Mouse (Mus musculus) MEL (cell line): ENCODE data around the gene Cdk20. TPM values are rescaled to one million over a fixed set of nuclear protein-coding genes. Genes with fewer than 3 reads are reported as not detected.

Experiments
- DNase-seq: peaks from one replicate; pipeline ENCODE4 v3.0.0; 2011; ENCODE audit warnings: low read depth, low spot score
- H3K27ac ChIP-seq: 2 replicates; pipeline ENCODE4 v1.5.1; 2012; ENCODE audit warnings: low read depth, mild to moderate bottlenecking, control low read depth, low read length, moderate library complexity; ENCODE audit not compliant: control insufficient read depth
- H3K27me3 ChIP-seq, 2 experiments: fragments of 150-350 bp in 1 of 2; sonication (generic) in 1 of 2; 2 replicates each; pipeline ENCODE4 v1.6.1; 2012; ENCODE audit warnings: low read length in 2 of 2, mild to moderate bottlenecking in 2 of 2, improper control_type of control experiment in 1 of 2, moderate library complexity in 1 of 2; ENCODE audit not compliant: insufficient read depth in 2 of 2, control insufficient read depth in 1 of 2
- H3K36me3 ChIP-seq, 2 experiments: 2 replicates each; pipeline ENCODE4 v1.6.1; 2012 to 2014; ENCODE audit warnings: low read length in 2 of 2, improper control_type of control experiment in 1 of 2, inconsistent platforms in 1 of 2, mild to moderate bottlenecking in 1 of 2; ENCODE audit not compliant: insufficient read depth in 2 of 2, control insufficient read depth in 1 of 2
- H3K4me1 ChIP-seq, 2 experiments: fragments of 150-350 bp in 1 of 2; sonication (generic) in 1 of 2; 2 replicates each; pipeline ENCODE4 v1.6.1; 2012; ENCODE audit warnings: low read length in 2 of 2, improper control_type of control experiment in 1 of 2, mild to moderate bottlenecking in 1 of 2; ENCODE audit not compliant: insufficient read depth in 2 of 2, control insufficient read depth in 1 of 2
- H3K4me3 ChIP-seq, 2 experiments: fragments of 150-350 bp in 1 of 2; sonication (generic) in 1 of 2; 2 replicates each; pipeline ENCODE4 v1.5.1; 2012; ENCODE audit warnings: low read depth in 2 of 2, low read length in 2 of 2, mild to moderate bottlenecking in 2 of 2, moderate library complexity in 2 of 2, control low read depth in 1 of 2, improper control_type of control experiment in 1 of 2; ENCODE audit not compliant: control insufficient read depth in 1 of 2, insufficient read depth in 1 of 2
- H3K79me2 ChIP-seq: 2 replicates; pipeline ENCODE4 v1.6.1; 2012; ENCODE audit warnings: mild to moderate bottlenecking, low read length, moderate library complexity; ENCODE audit not compliant: control insufficient read depth, poor library complexity, insufficient read depth
- H3K9ac ChIP-seq: 2 replicates; pipeline ENCODE4 v1.6.1; 2012; ENCODE audit warnings: low read depth, mild to moderate bottlenecking, control low read depth, low read length, moderate library complexity; ENCODE audit not compliant: control insufficient read depth, poor library complexity, severe bottlenecking
- H3K9me3 ChIP-seq: fragments of 150-350 bp; sonication (generic); replicated peaks from 2 replicates; pipeline ENCODE4 v1.6.1; 2012; ENCODE audit warnings: mild to moderate bottlenecking, low read length, improper control_type of control experiment, moderate library complexity; ENCODE audit not compliant: insufficient read depth
- BHLHE40 ChIP-seq: IDR thresholded peaks from 2 replicates; pipeline ENCODE4 v1.6.1; 2012; ENCODE audit warnings: low read depth, mild to moderate bottlenecking, inconsistent platforms, low read length, improper control_type of control experiment, borderline replicate concordance
- CHD1 ChIP-seq: IDR thresholded peaks from 2 replicates; pipeline ENCODE4 v1.6.1; 2012; ENCODE audit warnings: low read depth, mild to moderate bottlenecking, inconsistent platforms, low read length, improper control_type of control experiment
- CHD2 ChIP-seq: IDR thresholded peaks from 2 replicates; pipeline ENCODE4 v1.6.1; 2011; ENCODE audit warnings: low read length, improper control_type of control experiment
- CTCF ChIP-seq, 3 experiments: IDR thresholded peaks in 2 of 3; conservative IDR thresholded peaks in 1 of 3; 2 replicates each; pipeline ENCODE4 v1.5.1; 2011 to 2012; ENCODE audit warnings: low read length in 3 of 3, low read depth in 2 of 3, mild to moderate bottlenecking in 2 of 3, improper control_type of control experiment in 1 of 3, inconsistent platforms in 1 of 3, mixed read lengths in 1 of 3, moderate library complexity in 1 of 3; ENCODE audit not compliant: control insufficient read depth in 1 of 3, insufficient read depth in 1 of 3, poor library complexity in 1 of 3, severe bottlenecking in 1 of 3
- E2F4 ChIP-seq: IDR thresholded peaks from 2 replicates; pipeline ENCODE4 v1.6.1; 2011; ENCODE audit warnings: low read depth, low read length, improper control_type of control experiment, borderline replicate concordance
- ELF1 ChIP-seq: IDR thresholded peaks from 2 replicates; pipeline ENCODE4 v1.6.1; 2014; ENCODE audit warnings: low read depth, mild to moderate bottlenecking, inconsistent platforms, low read length, improper control_type of control experiment, moderate library complexity
- EP300 ChIP-seq, 2 experiments: IDR thresholded peaks; 2 replicates each; pipeline ENCODE4 v1.6.1; 2011; ENCODE audit warnings: improper control_type of control experiment in 2 of 2, low read length in 2 of 2, low read depth in 1 of 2, mild to moderate bottlenecking in 1 of 2
- GATA1 ChIP-seq: IDR thresholded peaks from 2 replicates; pipeline ENCODE4 v1.6.1; 2011; ENCODE audit warnings: low read depth, low read length, improper control_type of control experiment
- HCFC1 ChIP-seq: IDR thresholded peaks from 2 replicates; pipeline ENCODE4 v1.6.1; 2012; ENCODE audit warnings: low read depth, mild to moderate bottlenecking, inconsistent platforms, low read length, improper control_type of control experiment, moderate library complexity
- JUND ChIP-seq: IDR thresholded peaks from 2 replicates; pipeline ENCODE4 v1.6.1; 2011; ENCODE audit warnings: low read depth, mild to moderate bottlenecking, improper control_type of control experiment, low read length
- KAT2A ChIP-seq: conservative IDR thresholded peaks from 2 replicates; pipeline ENCODE4 v1.6.1; 2012; ENCODE audit warnings: low read depth, low read length, improper control_type of control experiment, inconsistent platforms
- MAFK ChIP-seq: IDR thresholded peaks from 2 replicates; pipeline ENCODE4 v1.6.1; 2011; ENCODE audit warnings: low read depth, mild to moderate bottlenecking, low read length, improper control_type of control experiment, borderline replicate concordance
- MAX ChIP-seq: IDR thresholded peaks from 2 replicates; pipeline ENCODE4 v1.6.1; 2011; ENCODE audit warnings: low read length, improper control_type of control experiment
- MAZ ChIP-seq: IDR thresholded peaks from 2 replicates; pipeline ENCODE4 v1.6.1; 2012; ENCODE audit warnings: low read depth, mild to moderate bottlenecking, inconsistent platforms, low read length, improper control_type of control experiment
- MXI1 ChIP-seq: IDR thresholded peaks from 2 replicates; pipeline ENCODE4 v1.6.1; 2011; ENCODE audit warnings: mild to moderate bottlenecking, low read depth, low read length, improper control_type of control experiment
- MYC ChIP-seq: IDR thresholded peaks from 2 replicates; pipeline ENCODE4 v1.6.1; 2011; ENCODE audit warnings: low read depth, mild to moderate bottlenecking, low read length, improper control_type of control experiment, moderate library complexity
- NELFE ChIP-seq: IDR thresholded peaks from 2 replicates; pipeline ENCODE4 v1.6.1; 2011; ENCODE audit warnings: low read depth, low read length, improper control_type of control experiment
- NRF1 ChIP-seq: IDR thresholded peaks from 2 replicates; pipeline ENCODE4 v1.6.1; 2014; ENCODE audit warnings: low read depth, mild to moderate bottlenecking, inconsistent platforms, low read length, improper control_type of control experiment, moderate library complexity; ENCODE audit not compliant: poor library complexity, insufficient read depth, severe bottlenecking
- POLR2A ChIP-seq, 2 experiments: IDR thresholded peaks; 2 replicates each; pipeline ENCODE4 v1.6.1; 2011 to 2012; ENCODE audit warnings: low read length in 2 of 2, mild to moderate bottlenecking in 2 of 2, control low read depth in 1 of 2, improper control_type of control experiment in 1 of 2, low read depth in 1 of 2, moderate library complexity in 1 of 2; ENCODE audit not compliant: control insufficient read depth in 1 of 2, insufficient read depth in 1 of 2, poor library complexity in 1 of 2
- POLR2AphosphoS2 ChIP-seq: IDR thresholded peaks from 2 replicates; pipeline ENCODE4 v1.6.1; 2011; ENCODE audit warnings: low read length, improper control_type of control experiment
- RAD21 ChIP-seq: IDR thresholded peaks from 2 replicates; pipeline ENCODE4 v1.6.1; 2011; ENCODE audit warnings: mild to moderate bottlenecking, low read depth, low read length, improper control_type of control experiment
- RCOR1 ChIP-seq: IDR thresholded peaks from 2 replicates; pipeline ENCODE4 v1.6.1; 2012; ENCODE audit warnings: low read depth, mild to moderate bottlenecking, inconsistent platforms, low read length, improper control_type of control experiment
- SIN3A ChIP-seq: IDR thresholded peaks from 2 replicates; pipeline ENCODE4 v1.6.1; 2012; ENCODE audit warnings: low read length, improper control_type of control experiment, inconsistent platforms
- SMC3 ChIP-seq: IDR thresholded peaks from 2 replicates; pipeline ENCODE4 v1.6.1; 2011; ENCODE audit warnings: low read depth, low read length, improper control_type of control experiment
- TAL1 ChIP-seq: IDR thresholded peaks from 2 replicates; pipeline ENCODE4 v1.6.1; 2012; ENCODE audit warnings: mild to moderate bottlenecking, inconsistent platforms, low read length, moderate library complexity, mixed read lengths
- TBP ChIP-seq: IDR thresholded peaks from 2 replicates; pipeline ENCODE4 v1.8.0; 2011; ENCODE audit warnings: low read depth, low read length, improper control_type of control experiment
- TCF12 ChIP-seq: IDR thresholded peaks from 2 replicates; pipeline ENCODE4 v1.6.1; 2014; ENCODE audit warnings: low read depth, mild to moderate bottlenecking, inconsistent platforms, low read length, improper control_type of control experiment, moderate library complexity
- UBTF ChIP-seq: IDR thresholded peaks from 2 replicates; pipeline ENCODE4 v1.6.1; 2012; ENCODE audit warnings: low read depth, mild to moderate bottlenecking, inconsistent platforms, low read length, improper control_type of control experiment, moderate library complexity, borderline replicate concordance; ENCODE audit not compliant: insufficient read depth
- USF1 ChIP-seq: IDR thresholded peaks from 2 replicates; pipeline ENCODE4 v1.6.1; 2014; ENCODE audit warnings: low read depth, mild to moderate bottlenecking, inconsistent platforms, low read length, improper control_type of control experiment, moderate library complexity
- USF2 ChIP-seq, 2 experiments: IDR thresholded peaks; 2 replicates each; pipeline ENCODE4 v1.6.1; 2011 to 2012; ENCODE audit warnings: improper control_type of control experiment in 2 of 2, low read length in 2 of 2, borderline replicate concordance in 1 of 2, inconsistent platforms in 1 of 2, low read depth in 1 of 2, mild to moderate bottlenecking in 1 of 2; ENCODE audit not compliant: insufficient read depth in 1 of 2
- ZC3H11A ChIP-seq: IDR thresholded peaks from 2 replicates; pipeline ENCODE4 v1.6.1; 2012; ENCODE audit warnings: low read depth, mild to moderate bottlenecking, inconsistent platforms, low read length, improper control_type of control experiment
- ZKSCAN1 ChIP-seq: IDR thresholded peaks from 2 replicates; pipeline ENCODE4 v1.6.1; 2012; ENCODE audit warnings: low read depth, mild to moderate bottlenecking, inconsistent platforms, low read length, improper control_type of control experiment, moderate library complexity
- ZMIZ1 ChIP-seq: IDR thresholded peaks from 2 replicates; pipeline ENCODE4 v1.6.1; 2012; ENCODE audit warnings: low read depth, mild to moderate bottlenecking, inconsistent platforms, low read length, improper control_type of control experiment, moderate library complexity
- ZNF384 ChIP-seq: IDR thresholded peaks from 2 replicates; pipeline ENCODE4 v1.6.1; 2012; ENCODE audit warnings: low read depth, mild to moderate bottlenecking, inconsistent platforms, low read length, improper control_type of control experiment
- polyA plus RNA-seq, 2 experiments: library from polyadenylated mRNA; stranded (reverse) in 1 of 2; unstranded in 1 of 2; fragments of >175 nt in 1 of 2; fragments of >200 nt in 1 of 2; gene quantifications; 2 replicates each; pipeline versions ENCODE4 v1.2.1 to v1.2.4; 2012; ENCODE audit warnings: low replicate concordance in 2 of 2, low read depth in 1 of 2; ENCODE audit not compliant: insufficient read length in 2 of 2, insufficient read depth in 1 of 2, missing spikeins in 1 of 2
- total RNA-seq: library from RNA; depleted of rRNA; stranded (reverse); fragments of 300-350 nt; gene quantifications from 2 replicates; pipeline ENCODE4 v1.2.3, GENCODE M21; 2012; rRNA removed

The Cdk20 gene
- total RNA-seq (3.4 and 3.6 TPM in 2 replicates), polyA plus RNA-seq (1 to 10 TPM in 1 of 2 experiments, not detected in 1; 9.3 TPM)

- DNase-seq: peak; percentile 98
- peak within 1 kb of the TSS; percentile 80 to 85 for H3K4me3 ChIP-seq
- H3K79me2 ChIP-seq: no peaks in the 10 kb centered on the region; the same call in 1 of the 2 replicates
- H3K27ac ChIP-seq: peak within 1 kb of the TSS; percentile 9
- peaks cover 0 to 2% of the 10 kb centered on the region in 2 experiments; a peak in 1 of 4 replicates for H3K36me3 ChIP-seq
- no peaks in the 10 kb centered on the region for H3K9me3 ChIP-seq
- H3K4me1 ChIP-seq: peaks cover 0 to 3% of the 10 kb centered on the region in 2 experiments; a peak in 1 of 4 replicates
- peak within 1 kb of the TSS; percentile 57 for H3K9ac ChIP-seq
- H3K27me3 ChIP-seq: no peaks in the 10 kb centered on the region
- TF ChIP-seq EP300 (IDR thresholded peaks at IDR 0.05; ENCODE audit: low read depth in 1 of 2, low read length in 2 of 2) (peak in 1 of 2 experiments; percentile 38; a peak in 1 of 4 replicates), JUND (no peak), NELFE (0 out of 2 replicates have a peak, but pooled peaks have one; percentile 19), UBTF (no peak), HCFC1 (peak; percentile 81), BHLHE40 (peak; percentile 79; the same call in 1 of the 2 replicates), CTCF (IDR thresholded peaks at IDR 0.05 in 2 of 3, conservative IDR thresholded peaks at IDR 0.05 in 1 of 3; ENCODE audit: control insufficient read depth in 1 of 3, insufficient read depth in 1 of 3, low read depth in 2 of 3, low read length in 3 of 3, poor library complexity in 1 of 3, severe bottlenecking in 1 of 3) (peak; percentile 54 to 74 (median 59)), USF2 (IDR thresholded peaks at IDR 0.05; ENCODE audit: borderline replicate concordance in 1 of 2, insufficient read depth in 1 of 2, low read depth in 1 of 2, low read length in 2 of 2) (peak; percentile 61 to 91), ELF1 (peak; percentile 72; the same call in 1 of the 2 replicates), SIN3A (peak; percentile 97), CHD1 (no peak), RCOR1 (no peak), MAZ (no peak), POLR2AphosphoS2 (no peak), SMC3 (peak; percentile 70), ZNF384 (no peak), NRF1 (peak; percentile 47; the same call in 1 of the 2 replicates), E2F4 (no peak), CHD2 (no peak), KAT2A (no peak), MYC (peak; percentile 78), TBP (peak; percentile 30; the same call in 1 of the 2 replicates), TCF12 (peak; percentile 38; the same call in 1 of the 2 replicates), ZKSCAN1 (no peak), GATA1 (peak; percentile 41; the same call in 1 of the 2 replicates), RAD21 (peak; percentile 22), MAFK (no peak), ZMIZ1 (no peak), TAL1 (peak; percentile 48), POLR2A (IDR thresholded peaks at IDR 0.05; ENCODE audit: control insufficient read depth in 1 of 2, insufficient read depth in 1 of 2, low read depth in 1 of 2, low read length in 2 of 2, poor library complexity in 1 of 2) (peak in 1 of 2 experiments; percentile 46; a peak in 2 of 4 replicates), ZC3H11A (peak; percentile 49), USF1 (peak; percentile 98), MAX (peak; percentile 98), MXI1 (peak; percentile 88)
These were observed at the start of gene Cdk20 for GRCm38 (mm10) chr13:64432017-64432995. Gene Cdk20 (plus strand): TSS chr13:64432314.
